Mouse (Mus musculus): Measurements from ENCODE around the gene Sp9. TPM values are rescaled to one million over a fixed set of nuclear protein-coding genes. Genes with fewer than 3 reads are reported as not detected.

The Sp9 gene
- 0.46 and 0.50 TPM in 2 replicates for polyA plus RNA-seq (2011; ENCODE audit: insufficient read length, low read depth, missing spikeins)

- Histone ChIP-seq H3K4me3 (ENCODE audit: insufficient read depth, low read length) (peak within 1 kb of the TSS; percentile 11; the same call in 1 of the 2 replicates), H3K27ac (ENCODE audit: insufficient read depth, low read length) (no peak within 1 kb of the TSS), H3K4me1 (ENCODE audit: control insufficient read depth, insufficient read depth, low read length) (peaks cover 3% of the 10 kb centered on the region; the same call in 1 of the 2 replicates)
- TF ChIP-seq POLR2A (IDR thresholded peaks at IDR 0.05; ENCODE audit: low read depth, low read length): no peak
- TF ChIP-seq CTCF (IDR thresholded peaks at IDR 0.05; ENCODE audit: borderline replicate concordance, insufficient read depth, low read length): no peak
Measured at GRCm38 (mm10) chr2:73271459-73272161, at the start of gene Sp9. TSS of gene Sp9 (plus strand) at chr2:73271925.

- H3K27ac ChIP-seq (ENCODE audit: insufficient read depth, low read length): no peak overlapping the region
- H3K4me1 ChIP-seq (ENCODE audit: control insufficient read depth, insufficient read depth, low read length): no peaks in the 10 kb centered on the region
- no peak overlapping the region for H3K4me3 ChIP-seq (ENCODE audit: insufficient read depth, low read length)
- no peak for TF ChIP-seq POLR2A (IDR thresholded peaks at IDR 0.05; ENCODE audit: low read depth, low read length)
Measured at GRCm38 (mm10) chr2:73231081-73231480, 40.6 kb upstream of the Sp9 start.

DNA sequence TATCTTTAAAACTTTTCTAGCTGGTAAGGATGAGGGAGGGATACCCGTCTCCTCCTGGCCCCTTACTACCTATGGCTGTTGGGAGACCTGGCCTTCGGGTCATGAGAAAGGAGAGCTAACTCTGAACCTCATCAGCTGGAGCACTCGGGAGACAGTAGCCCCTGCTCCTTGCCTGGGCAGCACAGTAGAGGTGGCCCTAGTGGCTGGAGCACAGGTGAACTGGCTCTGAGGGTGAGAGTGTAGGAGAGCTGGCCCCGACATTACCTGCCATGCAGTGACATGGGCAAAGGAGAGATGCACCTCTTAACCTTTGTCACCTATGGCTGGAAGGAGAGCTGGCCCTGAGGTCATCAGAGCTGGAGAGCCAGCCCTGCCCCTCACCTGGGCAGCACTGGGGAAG is 30.4 kb upstream of the Sp9 start:
- Histone ChIP-seq H3K4me1 (ENCODE audit: control insufficient read depth, insufficient read depth, low read length) (no peaks in the 10 kb centered on the region), H3K4me3 (ENCODE audit: insufficient read depth, low read length) (no peak overlapping the region), H3K27ac (ENCODE audit: insufficient read depth, low read length) (no peak overlapping the region)
- TF ChIP-seq POLR2A (IDR thresholded peaks at IDR 0.05; ENCODE audit: low read depth, low read length) (no peak), CTCF (IDR thresholded peaks at IDR 0.05; ENCODE audit: borderline replicate concordance, insufficient read depth, low read length) (no peak)

DNA sequence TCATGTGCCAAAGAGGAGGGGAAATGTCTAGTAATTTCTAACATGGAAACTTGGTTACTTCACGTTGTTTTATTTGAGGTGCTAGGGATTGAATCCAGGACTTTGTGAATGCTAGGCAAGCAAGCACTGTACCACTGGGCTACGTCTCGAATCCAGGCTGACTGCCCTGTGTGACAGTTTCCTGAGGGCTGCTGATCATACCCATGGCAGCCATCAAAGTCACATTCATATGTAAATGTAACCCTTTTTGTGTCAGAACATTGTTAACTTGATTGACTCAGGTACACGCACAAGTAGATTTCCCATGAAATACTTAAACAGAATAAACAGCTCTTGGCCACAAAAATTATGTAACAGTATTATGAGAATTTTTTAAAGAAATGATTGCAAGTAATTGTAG is 23.0 kb upstream of the Sp9 start:
- Histone ChIP-seq H3K27ac (ENCODE audit: insufficient read depth, low read length) (no peak overlapping the region), H3K4me3 (ENCODE audit: insufficient read depth, low read length) (no peak overlapping the region), H3K4me1 (ENCODE audit: control insufficient read depth, insufficient read depth, low read length) (no peaks in the 10 kb centered on the region)
- TF ChIP-seq POLR2A (IDR thresholded peaks at IDR 0.05; ENCODE audit: low read depth, low read length) (no peak), CTCF (IDR thresholded peaks at IDR 0.05; ENCODE audit: borderline replicate concordance, insufficient read depth, low read length) (no peak)

DNA sequence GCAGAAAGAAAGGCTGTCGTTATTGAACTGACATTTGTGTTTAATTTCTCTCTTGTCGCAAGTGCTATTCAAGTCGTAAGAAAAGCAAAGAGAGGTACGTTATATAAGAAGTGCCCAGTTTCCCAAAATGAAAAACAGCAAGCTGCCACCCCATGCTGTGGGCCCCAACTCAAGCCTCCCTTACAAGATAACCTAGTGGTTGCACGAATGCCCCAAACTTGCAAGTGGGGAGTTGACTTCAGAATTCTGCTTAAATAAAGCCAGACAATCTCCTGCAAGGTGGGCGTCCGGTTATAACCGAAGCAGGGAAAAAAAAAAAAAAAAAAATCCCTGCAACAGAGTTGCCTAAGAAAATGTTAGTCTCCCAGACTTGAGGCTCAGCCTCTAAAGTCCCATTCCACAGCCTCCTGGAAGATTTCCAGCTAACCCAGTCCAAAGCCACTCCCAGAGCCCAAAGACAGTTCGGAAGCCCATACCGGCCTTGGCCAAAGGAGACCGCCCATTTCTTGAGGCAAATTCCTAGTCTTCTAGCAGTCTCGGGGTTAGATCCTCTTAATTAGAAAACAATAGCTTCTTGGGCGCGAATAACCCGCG is 8.5 kb upstream of the Sp9 start:
- Histone ChIP-seq H3K27ac (ENCODE audit: insufficient read depth, low read length) (no peak overlapping the region), H3K4me3 (ENCODE audit: insufficient read depth, low read length) (peak overlapping the region; percentile 29), H3K4me1 (ENCODE audit: control insufficient read depth, insufficient read depth, low read length) (no peaks in the 10 kb centered on the region)
- TF ChIP-seq POLR2A (IDR thresholded peaks at IDR 0.05; ENCODE audit: low read depth, low read length): no peak
- TF ChIP-seq CTCF (IDR thresholded peaks at IDR 0.05; ENCODE audit: borderline replicate concordance, insufficient read depth, low read length): no peak

- peak overlapping the region; percentile 29 for H3K4me3 ChIP-seq (ENCODE audit: insufficient read depth, low read length)
- H3K4me1 ChIP-seq (ENCODE audit: control insufficient read depth, insufficient read depth, low read length): no peaks in the 10 kb centered on the region
- TF ChIP-seq CTCF (IDR thresholded peaks at IDR 0.05; ENCODE audit: borderline replicate concordance, insufficient read depth, low read length) (no peak), POLR2A (IDR thresholded peaks at IDR 0.05; ENCODE audit: low read depth, low read length) (no peak)
- no peak overlapping the region for H3K27ac ChIP-seq (ENCODE audit: insufficient read depth, low read length)
Measured at GRCm38 (mm10) chr2:73263794-73264610, 7.7 kb upstream of the Sp9 start.

GRCm38 (mm10) chr2:73264611-73265195 is 7.0 kb upstream of the Sp9 start:
- TF ChIP-seq CTCF (IDR thresholded peaks at IDR 0.05; ENCODE audit: borderline replicate concordance, insufficient read depth, low read length): no peak
- no peak for TF ChIP-seq POLR2A (IDR thresholded peaks at IDR 0.05; ENCODE audit: low read depth, low read length)
- Histone ChIP-seq H3K4me1 (ENCODE audit: control insufficient read depth, insufficient read depth, low read length) (no peaks in the 10 kb centered on the region), H3K4me3 (ENCODE audit: insufficient read depth, low read length) (no peak overlapping the region), H3K27ac (ENCODE audit: insufficient read depth, low read length) (no peak overlapping the region)

DNA sequence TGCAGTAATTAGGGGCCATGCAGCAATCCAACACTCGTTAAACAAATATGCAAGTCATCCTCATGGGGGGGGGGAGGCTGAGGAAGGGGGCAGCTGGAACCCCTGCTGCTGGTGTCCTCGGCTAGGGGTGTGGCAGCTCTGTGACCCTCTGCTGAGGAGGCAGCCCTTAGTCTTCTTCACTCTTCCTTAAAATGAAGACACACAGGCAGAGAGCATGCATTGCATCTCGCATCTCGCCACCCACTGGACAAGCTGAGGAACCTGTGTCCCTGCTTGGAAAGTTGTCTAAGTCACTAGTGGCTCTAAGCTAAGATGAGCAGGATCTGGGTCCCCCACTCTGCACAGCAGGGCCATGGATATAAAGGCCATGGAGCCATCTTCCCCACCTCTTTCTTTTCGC is 5.7 kb upstream of the Sp9 start:
- TF ChIP-seq CTCF (IDR thresholded peaks at IDR 0.05; ENCODE audit: borderline replicate concordance, insufficient read depth, low read length): peak; percentile 40; the same call in 1 of the 2 replicates
- TF ChIP-seq POLR2A (IDR thresholded peaks at IDR 0.05; ENCODE audit: low read depth, low read length): no peak
- Histone ChIP-seq H3K27ac (ENCODE audit: insufficient read depth, low read length) (no peak overlapping the region), H3K4me3 (ENCODE audit: insufficient read depth, low read length) (no peak overlapping the region), H3K4me1 (ENCODE audit: control insufficient read depth, insufficient read depth, low read length) (no peaks in the 10 kb centered on the region)

GRCm38 (mm10) chr2:73266623-73267022 is 5.1 kb upstream of the Sp9 start:
- no peaks in the 10 kb centered on the region for H3K4me1 ChIP-seq (ENCODE audit: control insufficient read depth, insufficient read depth, low read length)
- no peak for TF ChIP-seq CTCF (IDR thresholded peaks at IDR 0.05; ENCODE audit: borderline replicate concordance, insufficient read depth, low read length)
- TF ChIP-seq POLR2A (IDR thresholded peaks at IDR 0.05; ENCODE audit: low read depth, low read length): no peak
- no peak overlapping the region for H3K27ac ChIP-seq (ENCODE audit: insufficient read depth, low read length)
- H3K4me3 ChIP-seq (ENCODE audit: insufficient read depth, low read length): no peak overlapping the region
